Mouse (Mus musculus): Measurements from ENCODE around the gene Rnd1. TPM values are rescaled to one million over a fixed set of nuclear protein-coding genes. Genes with fewer than 3 reads are reported as not detected.

Gene Rnd1
- total RNA-seq, 4 experiments from 2014 or later, result 6.3 to 8.7 (median 7.3) TPM

- DNase-seq (ENCODE audit: low spot score in 2 of 2), result no peak
Measured at GRCm38 (mm10) chr15:98614971-98615370, 62.3 kb downstream of the Rnd1 start.

- DNase-seq (ENCODE audit: low spot score in 2 of 2), result no peak
Measured at GRCm38 (mm10) chr15:98614551-98614950, 62.7 kb downstream of the Rnd1 start.

Other genes starting within 250 kb of the Rnd1 start
- not detected for gene Olfr282, start 246.2 kb downstream of the Rnd1 start, total RNA-seq (2022)
- gene Olfr281, start 224.9 kb downstream of the Rnd1 start, total RNA-seq (2022), result not detected
- not detected for gene OR5BS1P, start 207.6 kb downstream of the Rnd1 start, total RNA-seq (2022)
- gene Lalba, start 194.7 kb downstream of the Rnd1 start, total RNA-seq (2022), result not detected
- gene Olfr279, start 185.1 kb downstream of the Rnd1 start, total RNA-seq (2022), result not detected
- gene Kansl2, start 143.2 kb downstream of the Rnd1 start, total RNA-seq (2022), result 10 to 100 TPM; 54.1 to 60.0 (median 57.2) TPM
- gene Ccnt1, start 106.5 kb downstream of the Rnd1 start, total RNA-seq (2022), result 10 to 100 TPM; 37.3 to 43.8 (median 42.7) TPM
- not detected for gene 4930415O20Rik, start 106.5 kb downstream of the Rnd1 start, total RNA-seq (2022)
- gene Adcy6, start 67.4 kb downstream of the Rnd1 start, total RNA-seq (2022), result 10 to 100 TPM; 47.3 to 58.6 (median 52.2) TPM
- 100 to 1,000 TPM; 163 to 193 (median 176) TPM for gene Cacnb3, start 46.6 kb downstream of the Rnd1 start, total RNA-seq (2022)
- 10 to 100 TPM; 76.3 to 89.4 (median 85.9) TPM for gene Ddx23, start 14.6 kb downstream of the Rnd1 start, total RNA-seq (2022)
- 10 to 100 TPM in 1 of 4 experiments, 1 to 10 TPM in 3; 7.4 to 10.4 (median 8.4) TPM for gene Ccdc65, start 30.7 kb upstream of the Rnd1 start, total RNA-seq (2022)
- gene Fkbp11, start 50.7 kb upstream of the Rnd1 start, total RNA-seq (2022), result 1 to 10 TPM; 1.2 to 2.3 (median 1.5) TPM
- gene Arf3, start 85.8 kb upstream of the Rnd1 start, total RNA-seq (2022), result 100 to 1,000 TPM; 730 to 835 (median 787) TPM
- gene Wnt10b, start 100.7 kb upstream of the Rnd1 start, total RNA-seq (2022), result under 1 TPM; 0.16 to 0.59 (median 0.41) TPM
- gene Wnt1, start 112.4 kb upstream of the Rnd1 start, total RNA-seq (2022), result not detected
- gene Ddn, start 132.0 kb upstream of the Rnd1 start, total RNA-seq (2022), result 1,000 to 10,000 TPM; 1,258 to 1,383 (median 1,345) TPM
- 10 to 100 TPM; 49.0 to 55.2 (median 50.2) TPM for gene Prkag1, start 154.1 kb upstream of the Rnd1 start, total RNA-seq (2022)
- 10 to 100 TPM; 77.8 to 96.0 (median 89.6) TPM for gene Kmt2d, start 193.7 kb upstream of the Rnd1 start, total RNA-seq (2022)
- gene Rhebl1, start 217.1 kb upstream of the Rnd1 start, total RNA-seq (2022), result 10 to 100 TPM in 1 of 4 experiments, 1 to 10 TPM in 3; 4.9 to 10.4 (median 7.9) TPM
- gene Dhh, start 221.1 kb upstream of the Rnd1 start, total RNA-seq (2022), result under 1 TPM in 3 of 4 experiments, not detected in 1; 0.18 to 0.34 (median 0.23) TPM
- gene Lmbr1l, start 240.8 kb upstream of the Rnd1 start, total RNA-seq (2022), result 10 to 100 TPM; 17.9 to 21.8 (median 19.6) TPM